Mouse (Mus musculus) ES-Bruce4 (cell line): ENCODE data around the gene Raf1.

Experiments used
- CTCF ChIP-seq: IDR thresholded peaks from one replicate; pipeline ENCODE4 v1.8.1; 2011; ENCODE audit warnings: low read depth, low read length
- EP300 ChIP-seq: IDR thresholded peaks from 2 replicates; pipeline ENCODE4 v1.6.1; 2011; ENCODE audit warnings: low read depth, low read length; ENCODE audit not compliant: insufficient read depth
- POLR2A ChIP-seq: IDR thresholded peaks from one replicate; pipeline ENCODE4 v1.8.1; 2011; ENCODE audit warnings: low read length; ENCODE audit not compliant: insufficient read depth

GRCm38 (mm10) chr6:115643315-115643714, 33.1 kb downstream of the Raf1 start:
- TF ChIP-seq POLR2A (no peak), CTCF (no peak), EP300 (no peak)
